18 mouse cellular contexts compared by ENCODE assay signal in the genomic region with DNA sequence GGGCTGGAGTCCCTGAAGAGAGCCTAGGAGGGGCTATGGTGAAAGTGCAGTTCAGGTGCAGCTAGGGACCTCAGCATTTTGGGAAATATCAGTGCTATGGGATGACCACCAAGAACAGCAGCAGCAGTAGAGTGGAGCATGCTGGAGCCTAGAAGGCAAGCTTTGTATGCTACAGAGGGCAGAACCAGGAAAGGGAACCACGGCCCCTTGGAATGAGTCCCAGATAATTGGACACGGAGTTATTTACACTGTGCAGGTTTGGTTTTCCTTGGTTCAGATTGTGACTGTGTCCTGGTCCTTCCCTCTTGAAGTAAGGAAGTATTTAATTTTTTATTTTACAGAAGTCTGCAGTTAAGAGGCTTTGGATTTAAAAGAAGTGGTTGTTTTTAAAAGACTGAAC. TPM values are rescaled to one million over a fixed set of nuclear protein-coding genes. Genes with fewer than 3 reads are reported as not detected.
DNase-seq lines count a peak whose midpoint lies in the region; ATAC-seq and TF ChIP-seq lines count a peak whose summit lies in the region.
"Had no signal": no experiment of that assay in that cellular context is flagged by ENCODE, and none has a peak within 500 bp of the region (broad histone marks: within the 10 kb centered on the region; RNA-seq: fewer than 3 reads in every experiment).

No protein-coding gene starts in this region.

- peaks cover 5% of the 10 kb centered on the region for H3K4me1 ChIP-seq in liver, adult 2 months (ENCODE audit: control insufficient read depth, insufficient read depth, low read length)
- H3K4me1 ChIP-seq in liver, embryonic 12.5 days, result no peaks in the 10 kb centered on the region
- no peaks in the 10 kb centered on the region for H3K4me1 ChIP-seq in intestine, postnatal 0 days (replicated peaks; ENCODE audit: control insufficient read depth, insufficient read depth, low read length)
- H3K4me1 ChIP-seq: forebrain, embryonic 10.5 days; liver, embryonic 13.5 days had no signal

- no peak overlapping the region for H3K9ac ChIP-seq in liver, adult 2 months (ENCODE audit: low read depth, low read length)
- H3K9ac ChIP-seq in liver, embryonic 12.5 days, result no peak overlapping the region
- H3K9ac ChIP-seq in intestine, postnatal 0 days (ENCODE audit: low read depth, low read length), result no peak overlapping the region
- H3K9ac ChIP-seq: embryonic facial prominence, embryonic 13.5 days; liver, embryonic 13.5 days had no signal

- no peaks in the 10 kb centered on the region for H3K79me2 ChIP-seq in liver, adult 2 months (ENCODE audit: control insufficient read depth, insufficient read depth, low read length)

- no peaks in the 10 kb centered on the region for H3K27me3 ChIP-seq in liver, adult 2 months (ENCODE audit: control insufficient read depth, insufficient read depth, low read length)
- no peaks in the 10 kb centered on the region for H3K27me3 ChIP-seq in liver, embryonic 12.5 days (replicated peaks)
- no peaks in the 10 kb centered on the region for H3K27me3 ChIP-seq in intestine, postnatal 0 days (replicated peaks; ENCODE audit: control insufficient read depth, insufficient read depth, low read length)
- H3K27me3 ChIP-seq: embryonic facial prominence, embryonic 13.5 days; liver, embryonic 13.5 days had no signal

- peak; percentile 29 for DNase-seq in gastrocnemius, adult 2 months
- DNase-seq in gastrocnemius, postnatal 25 days, result no peak
- DNase-seq in liver, adult 2 months (ENCODE audit: extremely low read depth, low read depth, low spot score), result peak; percentile 75
- peak; percentile 61 to 83 for DNase-seq in lung, adult 18-20 months
- DNase-seq in left cerebral cortex, adult 11 months (ENCODE audit: low spot score), result no peak
- DNase-seq: cerebellum, adult 18-20 months; layer of hippocampus, adult 9-11 months; liver, embryonic 13.5 days; midbrain, embryonic 14.5 days; right cerebral cortex, adult 18-20 months; spleen, adult 18-20 months; thymus, postnatal 25 days had no signal

- 6% methylated on average over 2 of the region's 2 CpGs for WGBS in liver, adult 2 months
- 82% methylated on average over 2 of the region's 2 CpGs for WGBS in liver, embryonic 12.5 days (ENCODE audit: insufficient replicate concordance)
- 61% methylated on average over 2 of the region's 2 CpGs for WGBS in intestine, postnatal 0 days

- no peaks in the 10 kb centered on the region for H3K9me3 ChIP-seq in liver, embryonic 12.5 days (replicated peaks)
- no peaks in the 10 kb centered on the region for H3K9me3 ChIP-seq in intestine, postnatal 0 days (ENCODE audit: control insufficient read depth)
- H3K9me3 ChIP-seq: embryonic facial prominence, embryonic 13.5 days; forebrain, embryonic 10.5 days; liver, embryonic 13.5 days had no signal

- no peak for TF ChIP-seq POLR2A in liver, adult 2 months (IDR thresholded peaks at IDR 0.05; ENCODE audit: extremely low read depth, insufficient read depth, low read length)

- H3K36me3 ChIP-seq in liver, adult 2 months (ENCODE audit: control insufficient read depth, insufficient read depth, low read length), result peaks cover 58% of the 10 kb centered on the region
- peaks cover 93% of the 10 kb centered on the region for H3K36me3 ChIP-seq in liver, embryonic 12.5 days
- peaks cover 62% of the 10 kb centered on the region for H3K36me3 ChIP-seq in intestine, postnatal 0 days (ENCODE audit: control insufficient read depth, insufficient read depth)

- intact Hi-C loops in gastrocnemius, adult 2 months (cut with DNase I), result no loop called here

- TF ChIP-seq CTCF in gastrocnemius, adult 2 months (IDR thresholded peaks at IDR 0.05), result no peak
- no peak for TF ChIP-seq CTCF in liver, adult 2 months (IDR thresholded peaks at IDR 0.05; ENCODE audit: low read depth, low read length)
- TF ChIP-seq CTCF in intestine, postnatal 0 days (IDR thresholded peaks at IDR 0.05; ENCODE audit: low read depth), result no peak

- H3K4me2 ChIP-seq in liver, embryonic 12.5 days, result no peak overlapping the region
- H3K4me2 ChIP-seq in intestine, postnatal 0 days (replicated peaks; ENCODE audit: low read depth), result no peak overlapping the region
- H3K4me2 ChIP-seq: embryonic facial prominence, embryonic 13.5 days; liver, embryonic 13.5 days had no signal

- H3K27ac ChIP-seq in gastrocnemius, adult 2 months, result no peak overlapping the region
- H3K27ac ChIP-seq in liver, adult 2 months (replicated peaks; ENCODE audit: insufficient read depth, low read depth, low read length), result no peak overlapping the region
- H3K27ac ChIP-seq in liver, embryonic 12.5 days, result no peak overlapping the region
- H3K27ac ChIP-seq in intestine, postnatal 0 days (ENCODE audit: low read depth, low read length), result no peak overlapping the region
- H3K27ac ChIP-seq: embryonic facial prominence, embryonic 13.5 days; forebrain, embryonic 10.5 days; heart, adult 2 months; liver, embryonic 13.5 days had no signal

- H3K4me3 ChIP-seq in gastrocnemius, adult 2 months, result no peak overlapping the region
- H3K4me3 ChIP-seq in liver, adult 2 months (ENCODE audit: insufficient read depth, low read depth, low read length), result no peak overlapping the region
- no peak overlapping the region for H3K4me3 ChIP-seq in liver, embryonic 12.5 days
- no peak overlapping the region for H3K4me3 ChIP-seq in intestine, postnatal 0 days (ENCODE audit: low read depth, low read length)
- H3K4me3 ChIP-seq: embryonic facial prominence, embryonic 13.5 days; forebrain, embryonic 10.5 days; heart, adult 2 months; liver, embryonic 13.5 days had no signal

- ATAC-seq in liver, embryonic 12.5 days, result no peak
- ATAC-seq in intestine, postnatal 0 days, result no peak
- ATAC-seq: inflammation-experienced regulatory T-cells, adult 6 months had no signal

RNA-seq across cellular contexts. Expression of a gene that starts 29.2 kb away (rescaled TPM):
- total RNA-seq in gastrocnemius, adult 2 months (2021), result 10 to 100 TPM; 40.8 to 41.8 TPM
- 10 to 100 TPM; 30.5 to 32.3 TPM for total RNA-seq in gastrocnemius, postnatal 25 days (2021)
- 6.5 and 7.7 TPM in 2 replicates for total RNA-seq in liver, adult 2 months (2014; rRNA removed)
- polyA plus RNA-seq in liver, adult 2 months (2012; rRNA removed), result 6.8 and 9.1 TPM in 2 replicates
- polyA plus RNA-seq in liver, embryonic 12.5 days (2016; fragmentation: Nextera tagmentation; extraction: Ambion mirVana), result 10.2 and 11.2 TPM in 2 replicates
- 6.0 and 7.4 TPM in 2 replicates for polyA plus RNA-seq in intestine, postnatal 0 days (2015; fragmentation: Nextera tagmentation; extraction: Ambion mirVana)

RNA-seq across cellular contexts. Expression of a gene that starts 51.6 kb away (rescaled TPM):
- total RNA-seq in gastrocnemius, adult 2 months (2021), result 10 to 100 TPM in 1 of 2 experiments, 1 to 10 TPM in 1; 9.6 to 10.8 TPM
- total RNA-seq in gastrocnemius, postnatal 25 days (2021), result 1 to 10 TPM; 8.6 to 8.7 TPM
- total RNA-seq in liver, adult 2 months (2014; rRNA removed), result 10.4 and 12.0 TPM in 2 replicates
- polyA plus RNA-seq in liver, adult 2 months (2012; rRNA removed), result 2.5 and 2.7 TPM in 2 replicates
- polyA plus RNA-seq in liver, embryonic 12.5 days (2016; fragmentation: Nextera tagmentation; extraction: Ambion mirVana), result 24.3 and 27.4 TPM in 2 replicates
- 14.1 and 16.9 TPM in 2 replicates for polyA plus RNA-seq in intestine, postnatal 0 days (2015; fragmentation: Nextera tagmentation; extraction: Ambion mirVana)

Comparison
In these comparisons a context has a peak if more than half of its experiments do, and no peak if none do; other contexts are left out.
1. DNase-seq: peak in gastrocnemius, adult 2 months (single experiment), liver, adult 2 months (single experiment) and lung, adult 18-20 months (2 of 2); none in gastrocnemius, postnatal 25 days (single experiment) and left cerebral cortex, adult 11 months (single experiment).